8 mouse cellular contexts compared by ENCODE assay signal in genomic region chr6:70768769-70769168, GRCm38 (mm10). TPM values are rescaled to one million over a fixed set of nuclear protein-coding genes. Genes with fewer than 3 reads are reported as not detected.
DNase-seq lines count a peak whose midpoint lies in the region; ATAC-seq and TF ChIP-seq lines count a peak whose summit lies in the region.

No protein-coding gene starts in this region.

- DNase-seq in brain, embryonic 18.5 days (ENCODE audit: low read depth, low spot score), result peak; percentile 4
- DNase-seq in forebrain, embryonic 11.5 days (ENCODE audit: low spot score), result peak; percentile 89
- peak; percentile 80 for DNase-seq in hindbrain, embryonic 10.5 days (ENCODE audit: low spot score)
- DNase-seq in layer of hippocampus, adult 9-10 months (ENCODE audit: low spot score), result peak; percentile 61
- peak; percentile 66 for DNase-seq in ovary, postnatal 14 days (ENCODE audit: low spot score)
- DNase-seq in thymus, postnatal 10 days (ENCODE audit: low spot score in 2 of 2), result peak; percentile 71 to 84

- ATAC-seq in forebrain, embryonic 11.5 days (replicated peaks; ENCODE audit: low FRiP score), result peak; percentile 80
- ATAC-seq in lung, embryonic 16.5 days (ENCODE audit: low read depth), result peak; percentile 76; the same call in 1 of the 2 replicates

- no peak overlapping the region for H3K27ac ChIP-seq in ES-Bruce4 (ENCODE audit: insufficient read depth, low read length)
- no peak overlapping the region for H3K27ac ChIP-seq in forebrain, embryonic 11.5 days (ENCODE audit: low read depth, low read length)
- no peak overlapping the region for H3K27ac ChIP-seq in hindbrain, embryonic 10.5 days
- no peak overlapping the region for H3K27ac ChIP-seq in lung, embryonic 16.5 days (ENCODE audit: low read length)

- H3K27me3 ChIP-seq in ES-Bruce4 (ENCODE audit: control insufficient read depth, insufficient read depth, low read length, poor library complexity, severe bottlenecking), result no peaks in the 10 kb centered on the region
- H3K27me3 ChIP-seq in forebrain, embryonic 11.5 days (ENCODE audit: control insufficient read depth, insufficient read depth, low read length), result no peaks in the 10 kb centered on the region
- H3K27me3 ChIP-seq in hindbrain, embryonic 10.5 days (ENCODE audit: insufficient read depth, poor library complexity, severe bottlenecking), result no peaks in the 10 kb centered on the region
- H3K27me3 ChIP-seq in lung, embryonic 16.5 days (ENCODE audit: control insufficient read depth, insufficient read depth, low read depth, low read length), result no peaks in the 10 kb centered on the region

- 33% methylated on average over 6 of the region's 6 CpGs for WGBS in forebrain, embryonic 11.5 days
- 34% methylated on average over 6 of the region's 6 CpGs for WGBS in hindbrain, embryonic 10.5 days
- 33% methylated on average over 6 of the region's 6 CpGs for WGBS in lung, embryonic 16.5 days

- no peak overlapping the region for H3K4me3 ChIP-seq in ES-Bruce4 (ENCODE audit: low read depth, low read length)
- no peak overlapping the region for H3K4me3 ChIP-seq in forebrain, embryonic 11.5 days (ENCODE audit: low read depth, low read length)
- no peak overlapping the region for H3K4me3 ChIP-seq in hindbrain, embryonic 10.5 days
- H3K4me3 ChIP-seq in lung, embryonic 16.5 days (ENCODE audit: low read length), result no peak overlapping the region

- no peak overlapping the region for H3K9ac ChIP-seq in ES-Bruce4 (ENCODE audit: low read depth, poor library complexity, severe bottlenecking)
- H3K9ac ChIP-seq in forebrain, embryonic 11.5 days (ENCODE audit: low read length), result no peak overlapping the region
- no peak overlapping the region for H3K9ac ChIP-seq in lung, embryonic 16.5 days (ENCODE audit: low read length)

- no peaks in the 10 kb centered on the region; the same call in 1 of the 2 replicates for H3K36me3 ChIP-seq in ES-Bruce4 (ENCODE audit: control insufficient read depth, insufficient read depth, low read length, poor library complexity, severe bottlenecking)
- H3K36me3 ChIP-seq in forebrain, embryonic 11.5 days (ENCODE audit: control insufficient read depth, insufficient read depth, low read length), result no peaks in the 10 kb centered on the region; the same call in 1 of the 2 replicates
- peaks cover 76% of the 10 kb centered on the region for H3K36me3 ChIP-seq in hindbrain, embryonic 10.5 days
- peaks cover 24% of the 10 kb centered on the region for H3K36me3 ChIP-seq in lung, embryonic 16.5 days (ENCODE audit: control insufficient read depth, insufficient read depth, low read length)

- no peaks in the 10 kb centered on the region for H3K4me1 ChIP-seq in ES-Bruce4 (ENCODE audit: control insufficient read depth, insufficient read depth, low read length)
- no peaks in the 10 kb centered on the region for H3K4me1 ChIP-seq in forebrain, embryonic 11.5 days (replicated peaks; ENCODE audit: control insufficient read depth, insufficient read depth, low read length)
- peaks cover 2% of the 10 kb centered on the region; the same call in 1 of the 2 replicates for H3K4me1 ChIP-seq in hindbrain, embryonic 10.5 days (replicated peaks)
- no peaks in the 10 kb centered on the region for H3K4me1 ChIP-seq in lung, embryonic 16.5 days (replicated peaks; ENCODE audit: control insufficient read depth, insufficient read depth, low read length)

- H3K9me3 ChIP-seq in ES-Bruce4 (replicated peaks; ENCODE audit: control insufficient read depth, insufficient read depth, low read length, poor library complexity, severe bottlenecking), result no peaks in the 10 kb centered on the region
- no peaks in the 10 kb centered on the region for H3K9me3 ChIP-seq in forebrain, embryonic 11.5 days (ENCODE audit: control insufficient read depth, low read length)
- H3K9me3 ChIP-seq in hindbrain, embryonic 10.5 days, result no peaks in the 10 kb centered on the region
- H3K9me3 ChIP-seq in lung, embryonic 16.5 days (ENCODE audit: control insufficient read depth, low read length), result no peaks in the 10 kb centered on the region

- TF ChIP-seq CTCF in ES-Bruce4 (IDR thresholded peaks at IDR 0.05; ENCODE audit: low read depth, low read length), result peak; percentile 95

- no peak for TF ChIP-seq POLR2A in ES-Bruce4 (IDR thresholded peaks at IDR 0.05; ENCODE audit: insufficient read depth, low read length)

- no peak for TF ChIP-seq EP300 in ES-Bruce4 (IDR thresholded peaks at IDR 0.05; ENCODE audit: insufficient read depth, low read depth, low read length)

- no peak overlapping the region for H3K4me2 ChIP-seq in forebrain, embryonic 11.5 days (ENCODE audit: low read depth, low read length, severe bottlenecking)
- H3K4me2 ChIP-seq in lung, embryonic 16.5 days (ENCODE audit: low read depth, low read length), result no peak overlapping the region

RNA-seq across cellular contexts. Expression of gene Rpia, which starts 23.3 kb away (rescaled TPM):
- polyA plus RNA-seq in ES-Bruce4 (2011; ENCODE audit: insufficient read depth, insufficient read length, low read depth, missing spikeins), result 6.5 and 7.2 TPM in 2 replicates
- 2.0 and 3.3 TPM in 2 replicates for polyA plus RNA-seq in forebrain, embryonic 11.5 days (2014; fragmentation: Nextera tagmentation; extraction: Ambion mirVana)
- 1.8 and 2.2 TPM in 2 replicates for polyA plus RNA-seq in hindbrain, embryonic 10.5 days (2016; fragmentation: Nextera tagmentation; extraction: Ambion mirVana)
- polyA plus RNA-seq in lung, embryonic 16.5 days (2015; fragmentation: Nextera tagmentation; extraction: Ambion mirVana), result 2.2 and 2.7 TPM in 2 replicates

Comparison
In these comparisons a context has a peak if more than half of its experiments do, and no peak if none do; other contexts are left out.
1. DNase-seq: peak in every context shown above with its lines; median percentile 89 in forebrain, embryonic 11.5 days; 80 in hindbrain, embryonic 10.5 days; 78 in thymus, postnatal 10 days; 66 in ovary, postnatal 14 days; 61 in layer of hippocampus, adult 9-10 months; 4 in brain, embryonic 18.5 days.